Mouse (Mus musculus): ENCODE data around the gene Znrf3. TPM values are rescaled to one million over a fixed set of nuclear protein-coding genes. Genes with fewer than 3 reads are reported as not detected.
"Not testable (repeated sequence)": the region's sequence is repeated elsewhere in the genome, so short reads cannot be mapped to it uniquely, and the experiment has no call there.

Znrf3 gene
- total RNA-seq (2014; fragmentation: Nextera tagmentation): 7.7 and 11.0 TPM in 2 replicates
- 2.1 TPM in 2 replicates for total RNA-seq (2017)
- polyA plus RNA-seq (2012): 2.7 and 3.1 TPM in 2 replicates

- Histone ChIP-seq H3K36me3 (replicated peaks) (no peaks in the 10 kb centered on the region), H3K4me3 (ENCODE audit: low read depth, low read length) (peak within 1 kb of the TSS; percentile 78), H3K4me1 (ENCODE audit: insufficient read depth, low read depth, low read length) (peaks cover 32% of the 10 kb centered on the region), H3K9me3 (replicated peaks) (no peaks in the 10 kb centered on the region), H3K27me3 (ENCODE audit: insufficient read depth, low read length) (peaks cover 17% of the 10 kb centered on the region)
- ATAC-seq (ENCODE audit: extremely low read depth, insufficient number of reproducible peaks, low FRiP score, poor library complexity, severe bottlenecking) (peak; percentile 79), DNase-seq (ENCODE audit: low spot score) (peak; percentile 92)
- no peak for TF ChIP-seq CTCF (IDR thresholded peaks at IDR 0.05; ENCODE audit: low read depth, low read length)
Measured at GRCm38 (mm10) chr11:5444599-5445451, at the start of gene Znrf3. TSS of gene Znrf3 (minus strand) at chr11:5444847.

DNA sequence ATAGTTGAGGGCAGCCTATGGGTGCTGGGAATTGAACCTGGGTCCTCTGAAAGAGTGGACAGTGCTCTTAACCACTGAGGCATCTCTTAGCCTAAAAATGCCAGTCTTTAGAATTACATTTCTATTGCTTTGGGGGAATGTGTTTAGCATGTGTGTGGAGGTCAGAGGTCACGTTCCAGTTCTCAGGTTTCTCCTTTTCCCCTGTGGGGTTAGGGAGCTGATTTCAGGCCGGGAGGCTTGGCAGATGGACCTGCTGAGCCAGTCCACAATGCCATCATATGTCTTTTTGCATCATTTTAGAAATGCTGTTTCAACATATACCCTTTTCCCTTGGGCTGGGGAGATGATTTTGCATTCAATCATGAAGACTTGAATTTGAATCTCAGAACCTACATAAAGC is 49.2 kb upstream of the Znrf3 start:
- Histone ChIP-seq H3K9me3 (replicated peaks) (no peaks in the 10 kb centered on the region), H3K36me3 (replicated peaks) (peaks cover 16% of the 10 kb centered on the region), H3K27me3 (ENCODE audit: insufficient read depth, low read length) (no peaks in the 10 kb centered on the region), H3K4me3 (ENCODE audit: low read depth, low read length) (no peak overlapping the region), H3K4me1 (ENCODE audit: insufficient read depth, low read depth, low read length) (peaks cover 27% of the 10 kb centered on the region)
- ATAC-seq (ENCODE audit: extremely low read depth, insufficient number of reproducible peaks, low FRiP score, poor library complexity, severe bottlenecking): no peak
- DNase-seq (ENCODE audit: low spot score): no peak
- TF ChIP-seq GATA1 (IDR thresholded peaks at IDR 0.05; ENCODE audit: borderline replicate concordance, low read length) (no peak), POLR2AphosphoS5 (IDR thresholded peaks at IDR 0.05; ENCODE audit: insufficient replicate concordance, low read depth, low read length) (no peak), TAL1 (conservative IDR thresholded peaks at IDR 0.05; ENCODE audit: low read depth, low read length) (no peak), CTCF (IDR thresholded peaks at IDR 0.05; ENCODE audit: low read depth, low read length) (no peak), GATA2 (IDR thresholded peaks at IDR 0.05; ENCODE audit: borderline replicate concordance, low read depth, low read length) (no peak)

DNA sequence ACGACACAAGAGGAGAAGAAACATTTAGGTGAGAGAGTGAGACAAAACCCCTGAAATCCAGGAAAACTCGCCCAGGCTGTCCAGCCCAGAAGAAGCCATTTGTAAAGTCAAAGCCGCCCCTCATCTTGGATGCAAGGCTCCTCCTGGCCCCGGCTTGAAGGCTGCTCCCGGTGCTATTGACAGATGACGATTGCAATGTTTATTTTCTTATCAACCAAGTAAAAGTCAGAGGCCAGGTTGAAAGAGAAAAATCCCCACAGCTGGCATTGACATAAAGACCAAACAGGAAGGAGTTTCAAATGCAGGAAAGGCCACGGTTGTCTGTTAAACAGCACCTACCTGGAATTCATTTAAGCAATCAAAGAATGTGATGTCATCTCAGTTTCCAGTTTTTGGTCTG is 47.3 kb upstream of the Znrf3 start:
- DNase-seq (ENCODE audit: low spot score): no peak
- H3K27me3 ChIP-seq (ENCODE audit: insufficient read depth, low read length): no peaks in the 10 kb centered on the region
- no peak for TF ChIP-seq GATA1 (IDR thresholded peaks at IDR 0.05; ENCODE audit: borderline replicate concordance, low read length)
- TF ChIP-seq TAL1 (conservative IDR thresholded peaks at IDR 0.05; ENCODE audit: low read depth, low read length): no peak
- no peak for TF ChIP-seq POLR2AphosphoS5 (IDR thresholded peaks at IDR 0.05; ENCODE audit: insufficient replicate concordance, low read depth, low read length)
- no peak for TF ChIP-seq CTCF (IDR thresholded peaks at IDR 0.05; ENCODE audit: low read depth, low read length)
- TF ChIP-seq GATA2 (IDR thresholded peaks at IDR 0.05; ENCODE audit: borderline replicate concordance, low read depth, low read length): no peak

DNA sequence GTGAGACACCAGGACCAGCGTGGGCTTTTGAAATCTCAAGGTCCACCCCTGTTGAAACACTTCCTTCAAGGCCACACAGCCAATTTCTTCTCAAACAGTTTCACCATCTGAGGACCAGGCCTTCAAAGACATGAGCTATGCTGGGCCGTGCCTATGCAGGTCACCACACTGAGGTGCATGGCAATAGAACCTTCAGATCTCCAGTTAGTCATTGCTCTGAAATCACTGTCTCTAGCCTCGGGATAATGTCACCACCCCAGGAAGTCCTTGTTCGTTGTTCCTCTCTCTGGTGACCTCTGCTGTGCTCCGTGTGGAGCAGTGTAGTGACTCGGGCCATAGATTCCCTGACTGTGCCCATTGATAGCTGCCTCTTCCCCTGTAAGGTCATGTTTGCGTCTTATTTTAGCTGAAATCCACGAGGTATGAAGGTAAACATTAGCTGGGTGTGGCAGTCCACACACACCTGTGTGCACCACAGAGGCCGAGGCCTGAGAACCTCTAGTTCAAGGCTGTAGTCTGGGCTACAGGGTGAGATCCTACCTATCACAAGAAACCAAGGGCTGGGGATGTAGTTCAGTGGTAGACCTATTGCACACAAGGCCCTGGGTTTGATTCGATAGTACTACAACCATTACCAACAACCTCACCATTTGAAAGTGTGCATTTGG is 46.5 kb upstream of the Znrf3 start:
- Histone ChIP-seq H3K36me3 (replicated peaks) (peaks cover 10% of the 10 kb centered on the region), H3K4me1 (ENCODE audit: insufficient read depth, low read depth, low read length) (peaks cover 16% of the 10 kb centered on the region; the same call in 1 of the 2 replicates), H3K4me3 (ENCODE audit: low read depth, low read length) (no peak overlapping the region), H3K27me3 (ENCODE audit: insufficient read depth, low read length) (no peaks in the 10 kb centered on the region), H3K9me3 (replicated peaks) (no peaks in the 10 kb centered on the region)
- DNase-seq (ENCODE audit: low spot score) (no peak), ATAC-seq (ENCODE audit: extremely low read depth, insufficient number of reproducible peaks, low FRiP score, poor library complexity, severe bottlenecking) (no peak)
- no peak for TF ChIP-seq CTCF (IDR thresholded peaks at IDR 0.05; ENCODE audit: low read depth, low read length)
- TF ChIP-seq POLR2AphosphoS5 (IDR thresholded peaks at IDR 0.05; ENCODE audit: insufficient replicate concordance, low read depth, low read length): no peak

More for the DNA sequence above, 47.3 kb upstream of the Znrf3 start:
- Histone ChIP-seq H3K4me3 (ENCODE audit: low read depth, low read length) (no peak overlapping the region), H3K36me3 (replicated peaks) (peaks cover 15% of the 10 kb centered on the region), H3K4me1 (ENCODE audit: insufficient read depth, low read depth, low read length) (peaks cover 15% of the 10 kb centered on the region; the same call in 1 of the 2 replicates), H3K9me3 (replicated peaks) (no peaks in the 10 kb centered on the region)
- ATAC-seq (ENCODE audit: extremely low read depth, insufficient number of reproducible peaks, low FRiP score, poor library complexity, severe bottlenecking): no peak

DNA sequence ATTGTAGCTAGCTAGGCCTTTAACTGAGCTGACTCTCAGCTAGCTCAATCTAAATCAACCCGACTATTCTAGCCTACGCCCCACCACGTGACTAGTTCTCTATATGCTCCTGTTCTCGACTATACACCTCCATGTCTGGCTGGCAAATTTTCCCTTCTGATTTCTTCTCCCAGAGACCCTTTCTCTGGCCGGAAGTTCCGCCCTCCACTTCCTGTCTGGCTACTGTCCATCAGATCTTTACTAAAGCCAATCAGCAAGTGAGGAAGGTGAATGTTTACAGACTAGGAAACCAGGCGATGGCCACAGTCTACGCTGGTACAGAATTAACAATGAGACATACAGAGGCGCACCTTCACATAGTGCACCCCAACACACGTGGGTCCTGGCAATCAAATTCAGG is 44.8 kb upstream of the Znrf3 start:
- H3K9me3 ChIP-seq (replicated peaks); DNase-seq (ENCODE audit: low spot score); H3K36me3 ChIP-seq (replicated peaks); ATAC-seq (ENCODE audit: extremely low read depth, insufficient number of reproducible peaks, low FRiP score, poor library complexity, severe bottlenecking); H3K27me3 ChIP-seq (ENCODE audit: insufficient read depth, low read length); H3K4me3 ChIP-seq (ENCODE audit: low read depth, low read length): not testable (repeated sequence)
- peaks cover 22% of the 10 kb centered on the region for H3K4me1 ChIP-seq (ENCODE audit: insufficient read depth, low read depth, low read length)

GRCm38 (mm10) chr11:5485193-5486011 is 40.8 kb upstream of the Znrf3 start:
- TF ChIP-seq POLR2AphosphoS5 (IDR thresholded peaks at IDR 0.05; ENCODE audit: insufficient replicate concordance, low read depth, low read length) (no peak), GATA2 (IDR thresholded peaks at IDR 0.05; ENCODE audit: borderline replicate concordance, low read depth, low read length) (no peak), CTCF (IDR thresholded peaks at IDR 0.05; ENCODE audit: low read depth, low read length) (peak; percentile 90)
- ATAC-seq (ENCODE audit: extremely low read depth, insufficient number of reproducible peaks, low FRiP score, poor library complexity, severe bottlenecking): peak; percentile 70; the same call in 1 of the 2 replicates
- Histone ChIP-seq H3K9me3 (replicated peaks) (no peaks in the 10 kb centered on the region), H3K4me3 (ENCODE audit: low read depth, low read length) (peak overlapping the region; percentile 64; the same call in 1 of the 2 replicates), H3K36me3 (replicated peaks) (peaks cover 2% of the 10 kb centered on the region), H3K27me3 (ENCODE audit: insufficient read depth, low read length) (peaks cover 10% of the 10 kb centered on the region), H3K4me1 (ENCODE audit: insufficient read depth, low read depth, low read length) (peaks cover 18% of the 10 kb centered on the region)
- peak; percentile 91 for DNase-seq (ENCODE audit: low spot score)

Measured in G1E (cell line).